Mouse (Mus musculus): ENCODE data around the gene Btbd9. TPM values are rescaled to one million over a fixed set of nuclear protein-coding genes. Genes with fewer than 3 reads are reported as not detected.

Gene Btbd9
- polyA plus RNA-seq, 1 experiment: 21.6 TPM

GRCm38 (mm10) chr17:30221677-30222076 is 354.6 kb downstream of the Btbd9 start:
- no peaks in the 10 kb centered on the region for H3K27me3 ChIP-seq (ENCODE audit: control insufficient read depth, insufficient read depth, low read length, poor library complexity, severe bottlenecking)
- no peaks in the 10 kb centered on the region for H3K36me3 ChIP-seq (ENCODE audit: control insufficient read depth, insufficient read depth, low read length, poor library complexity, severe bottlenecking)
- no peak overlapping the region for H3K9ac ChIP-seq (ENCODE audit: low read depth, poor library complexity, severe bottlenecking)
- no peaks in the 10 kb centered on the region for H3K4me1 ChIP-seq (ENCODE audit: control insufficient read depth, insufficient read depth, low read length)
- TF ChIP-seq POLR2A (IDR thresholded peaks at IDR 0.05; ENCODE audit: insufficient read depth, low read length) (no peak), EP300 (IDR thresholded peaks at IDR 0.05; ENCODE audit: insufficient read depth, low read depth, low read length) (no peak), CTCF (IDR thresholded peaks at IDR 0.05; ENCODE audit: low read depth, low read length) (no peak)
- H3K4me3 ChIP-seq (ENCODE audit: low read depth, low read length): no peak overlapping the region
- H3K27ac ChIP-seq (ENCODE audit: insufficient read depth, low read length): no peak overlapping the region
- no peaks in the 10 kb centered on the region for H3K9me3 ChIP-seq (replicated peaks; ENCODE audit: control insufficient read depth, insufficient read depth, low read length, poor library complexity, severe bottlenecking)

GRCm38 (mm10) chr17:30215741-30216140 is 360.5 kb downstream of the Btbd9 start:
- Histone ChIP-seq H3K27ac (ENCODE audit: insufficient read depth, low read length) (no peak overlapping the region), H3K4me1 (ENCODE audit: control insufficient read depth, insufficient read depth, low read length) (no peaks in the 10 kb centered on the region), H3K27me3 (ENCODE audit: control insufficient read depth, insufficient read depth, low read length, poor library complexity, severe bottlenecking) (no peaks in the 10 kb centered on the region), H3K9ac (ENCODE audit: low read depth, poor library complexity, severe bottlenecking) (no peak overlapping the region), H3K36me3 (ENCODE audit: control insufficient read depth, insufficient read depth, low read length, poor library complexity, severe bottlenecking) (no peaks in the 10 kb centered on the region), H3K9me3 (replicated peaks; ENCODE audit: control insufficient read depth, insufficient read depth, low read length, poor library complexity, severe bottlenecking) (no peaks in the 10 kb centered on the region), H3K4me3 (ENCODE audit: low read depth, low read length) (no peak overlapping the region)
- no peak for TF ChIP-seq EP300 (IDR thresholded peaks at IDR 0.05; ENCODE audit: insufficient read depth, low read depth, low read length)
- TF ChIP-seq CTCF (IDR thresholded peaks at IDR 0.05; ENCODE audit: low read depth, low read length): no peak
- TF ChIP-seq POLR2A (IDR thresholded peaks at IDR 0.05; ENCODE audit: insufficient read depth, low read length): no peak

GRCm38 (mm10) chr17:30214393-30214792 is 361.9 kb downstream of the Btbd9 start:
- Histone ChIP-seq H3K27me3 (ENCODE audit: control insufficient read depth, insufficient read depth, low read length, poor library complexity, severe bottlenecking) (no peaks in the 10 kb centered on the region), H3K36me3 (ENCODE audit: control insufficient read depth, insufficient read depth, low read length, poor library complexity, severe bottlenecking) (no peaks in the 10 kb centered on the region), H3K4me1 (ENCODE audit: control insufficient read depth, insufficient read depth, low read length) (no peaks in the 10 kb centered on the region)

GRCm38 (mm10) chr17:30213371-30213770 is 362.9 kb downstream of the Btbd9 start:
- Histone ChIP-seq H3K27ac (ENCODE audit: insufficient read depth, low read length) (no peak overlapping the region), H3K4me3 (ENCODE audit: low read depth, low read length) (no peak overlapping the region), H3K9ac (ENCODE audit: low read depth, poor library complexity, severe bottlenecking) (no peak overlapping the region), H3K9me3 (replicated peaks; ENCODE audit: control insufficient read depth, insufficient read depth, low read length, poor library complexity, severe bottlenecking) (no peaks in the 10 kb centered on the region), H3K36me3 (ENCODE audit: control insufficient read depth, insufficient read depth, low read length, poor library complexity, severe bottlenecking) (no peaks in the 10 kb centered on the region), H3K4me1 (ENCODE audit: control insufficient read depth, insufficient read depth, low read length) (no peaks in the 10 kb centered on the region), H3K27me3 (ENCODE audit: control insufficient read depth, insufficient read depth, low read length, poor library complexity, severe bottlenecking) (no peaks in the 10 kb centered on the region)
- TF ChIP-seq POLR2A (IDR thresholded peaks at IDR 0.05; ENCODE audit: insufficient read depth, low read length): no peak
- no peak for TF ChIP-seq CTCF (IDR thresholded peaks at IDR 0.05; ENCODE audit: low read depth, low read length)
- TF ChIP-seq EP300 (IDR thresholded peaks at IDR 0.05; ENCODE audit: insufficient read depth, low read depth, low read length): no peak

More at GRCm38 (mm10) chr17:30214393-30214792, 361.9 kb downstream of the Btbd9 start:
- Histone ChIP-seq H3K9me3 (replicated peaks; ENCODE audit: control insufficient read depth, insufficient read depth, low read length, poor library complexity, severe bottlenecking) (no peaks in the 10 kb centered on the region), H3K4me3 (ENCODE audit: low read depth, low read length) (no peak overlapping the region), H3K27ac (ENCODE audit: insufficient read depth, low read length) (no peak overlapping the region), H3K9ac (ENCODE audit: low read depth, poor library complexity, severe bottlenecking) (no peak overlapping the region)
- TF ChIP-seq CTCF (IDR thresholded peaks at IDR 0.05; ENCODE audit: low read depth, low read length): no peak
- TF ChIP-seq POLR2A (IDR thresholded peaks at IDR 0.05; ENCODE audit: insufficient read depth, low read length): no peak
- TF ChIP-seq EP300 (IDR thresholded peaks at IDR 0.05; ENCODE audit: insufficient read depth, low read depth, low read length): no peak

- Histone ChIP-seq H3K9ac (ENCODE audit: low read depth, poor library complexity, severe bottlenecking) (no peak overlapping the region), H3K27ac (ENCODE audit: insufficient read depth, low read length) (no peak overlapping the region), H3K27me3 (ENCODE audit: control insufficient read depth, insufficient read depth, low read length, poor library complexity, severe bottlenecking) (no peaks in the 10 kb centered on the region), H3K4me1 (ENCODE audit: control insufficient read depth, insufficient read depth, low read length) (no peaks in the 10 kb centered on the region), H3K36me3 (ENCODE audit: control insufficient read depth, insufficient read depth, low read length, poor library complexity, severe bottlenecking) (no peaks in the 10 kb centered on the region), H3K9me3 (replicated peaks; ENCODE audit: control insufficient read depth, insufficient read depth, low read length, poor library complexity, severe bottlenecking) (no peaks in the 10 kb centered on the region), H3K4me3 (ENCODE audit: low read depth, low read length) (no peak overlapping the region)
- no peak for TF ChIP-seq CTCF (IDR thresholded peaks at IDR 0.05; ENCODE audit: low read depth, low read length)
- no peak for TF ChIP-seq POLR2A (IDR thresholded peaks at IDR 0.05; ENCODE audit: insufficient read depth, low read length)
- no peak for TF ChIP-seq EP300 (IDR thresholded peaks at IDR 0.05; ENCODE audit: insufficient read depth, low read depth, low read length)
Measured at GRCm38 (mm10) chr17:30212647-30213046, 363.6 kb downstream of the Btbd9 start.

- Histone ChIP-seq H3K9me3 (replicated peaks; ENCODE audit: control insufficient read depth, insufficient read depth, low read length, poor library complexity, severe bottlenecking) (no peaks in the 10 kb centered on the region), H3K4me3 (ENCODE audit: low read depth, low read length) (no peak overlapping the region), H3K9ac (ENCODE audit: low read depth, poor library complexity, severe bottlenecking) (no peak overlapping the region), H3K36me3 (ENCODE audit: control insufficient read depth, insufficient read depth, low read length, poor library complexity, severe bottlenecking) (no peaks in the 10 kb centered on the region), H3K27ac (ENCODE audit: insufficient read depth, low read length) (no peak overlapping the region), H3K4me1 (ENCODE audit: control insufficient read depth, insufficient read depth, low read length) (no peaks in the 10 kb centered on the region), H3K27me3 (ENCODE audit: control insufficient read depth, insufficient read depth, low read length, poor library complexity, severe bottlenecking) (no peaks in the 10 kb centered on the region)
- TF ChIP-seq POLR2A (IDR thresholded peaks at IDR 0.05; ENCODE audit: insufficient read depth, low read length) (no peak), EP300 (IDR thresholded peaks at IDR 0.05; ENCODE audit: insufficient read depth, low read depth, low read length) (no peak), CTCF (IDR thresholded peaks at IDR 0.05; ENCODE audit: low read depth, low read length) (no peak)
Measured at GRCm38 (mm10) chr17:30210936-30211335, 365.4 kb downstream of the Btbd9 start.
